Comparison of ENCODE assay signal across 30 mouse cellular contexts in genomic region chr2:60708671-60709070, GRCm38 (mm10). TPM values are rescaled to one million over a fixed set of nuclear protein-coding genes. Genes with fewer than 3 reads are reported as not detected.
DNase-seq lines count a peak whose midpoint lies in the region; ATAC-seq lines count a peak whose summit lies in the region.
"Had no signal": no experiment of that assay in that cellular context is flagged by ENCODE, and none has a peak within 500 bp of the region (broad histone marks: within the 10 kb centered on the region; RNA-seq: fewer than 3 reads in every experiment).

No protein-coding gene starts in this region.

- no peak overlapping the region for H3K9ac ChIP-seq in intestine, embryonic 14.5 days (ENCODE audit: low read length)
- H3K9ac ChIP-seq in intestine, embryonic 16.5 days (ENCODE audit: low read depth, low read length): no peak overlapping the region
- H3K9ac ChIP-seq: embryonic facial prominence, embryonic 13.5 days; embryonic facial prominence, embryonic 15.5 days; forebrain, embryonic 12.5 days had no signal

- H3K27ac ChIP-seq in intestine, embryonic 14.5 days (ENCODE audit: low read depth): no peak overlapping the region
- no peak overlapping the region for H3K27ac ChIP-seq in intestine, embryonic 16.5 days (ENCODE audit: low read length)
- H3K27ac ChIP-seq: embryonic facial prominence, embryonic 13.5 days; embryonic facial prominence, embryonic 15.5 days; forebrain, embryonic 10.5 days; forebrain, embryonic 12.5 days had no signal

- no peak overlapping the region for H3K4me3 ChIP-seq in intestine, embryonic 14.5 days (ENCODE audit: low read depth, low read length)
- no peak overlapping the region for H3K4me3 ChIP-seq in intestine, embryonic 16.5 days (ENCODE audit: low read length)
- H3K4me3 ChIP-seq: embryonic facial prominence, embryonic 13.5 days; embryonic facial prominence, embryonic 15.5 days; erythroblast, embryonic 14.5 days; forebrain, embryonic 10.5 days; forebrain, embryonic 12.5 days had no signal

- 0 out of 2 replicates have a peak, but pooled peaks cover 3% of the 10 kb centered on the region for H3K4me1 ChIP-seq in intestine, embryonic 14.5 days (replicated peaks; ENCODE audit: control insufficient read depth, insufficient read depth, low read length)
- peaks cover 3% of the 10 kb centered on the region; the same call in 1 of the 2 replicates for H3K4me1 ChIP-seq in intestine, embryonic 16.5 days (ENCODE audit: control insufficient read depth, insufficient read depth, low read length)

- intact Hi-C loops in heart, postnatal 36 days (cut with DNase I): no loop called here

- H3K36me3 ChIP-seq in intestine, embryonic 14.5 days (ENCODE audit: control insufficient read depth, insufficient read depth, low read length): no peaks in the 10 kb centered on the region
- H3K36me3 ChIP-seq in intestine, embryonic 16.5 days (ENCODE audit: control insufficient read depth, insufficient read depth, low read length): no peaks in the 10 kb centered on the region
- H3K36me3 ChIP-seq: embryonic facial prominence, embryonic 13.5 days; embryonic facial prominence, embryonic 15.5 days; forebrain, embryonic 10.5 days; forebrain, embryonic 12.5 days; G1E had no signal

- H3K27me3 ChIP-seq in intestine, embryonic 14.5 days (replicated peaks; ENCODE audit: control insufficient read depth, insufficient read depth, low read length): no peaks in the 10 kb centered on the region
- H3K27me3 ChIP-seq in intestine, embryonic 16.5 days (replicated peaks; ENCODE audit: control insufficient read depth, insufficient read depth, low read length): no peaks in the 10 kb centered on the region
- H3K27me3 ChIP-seq: CH12.LX; embryonic facial prominence, embryonic 13.5 days; embryonic facial prominence, embryonic 15.5 days; Patski had no signal

- H3K9me3 ChIP-seq in intestine, embryonic 14.5 days (ENCODE audit: control insufficient read depth, low read length): no peaks in the 10 kb centered on the region
- no peaks in the 10 kb centered on the region for H3K9me3 ChIP-seq in intestine, embryonic 16.5 days (ENCODE audit: control insufficient read depth, low read length)
- H3K9me3 ChIP-seq: embryonic facial prominence, embryonic 13.5 days; embryonic facial prominence, embryonic 15.5 days; forebrain, embryonic 10.5 days; forebrain, embryonic 12.5 days; G1E had no signal

- WGBS in intestine, embryonic 14.5 days: 22% methylated on average over 3 of the region's 3 CpGs
- WGBS in intestine, embryonic 16.5 days: 48% methylated on average over 3 of the region's 3 CpGs

- no peak overlapping the region for H3K4me2 ChIP-seq in intestine, embryonic 14.5 days (ENCODE audit: low read length)
- no peak overlapping the region for H3K4me2 ChIP-seq in intestine, embryonic 16.5 days (ENCODE audit: low read depth, low read length)
- H3K4me2 ChIP-seq: embryonic facial prominence, embryonic 13.5 days; embryonic facial prominence, embryonic 15.5 days; forebrain, embryonic 12.5 days had no signal

- peak; percentile 39 to 62 for DNase-seq in adrenal gland, adult (ENCODE audit: inconsistent age in 2 of 2, low spot score in 1 of 2)
- DNase-seq in adrenal gland, postnatal 14 days: no peak
- DNase-seq in heart, adult 11 months: peak; percentile 86
- no peak for DNase-seq in heart, postnatal 36 days
- peak; percentile 43 for DNase-seq in intestine, embryonic 14.5 days (ENCODE audit: low spot score)
- peak; percentile 77 for DNase-seq in testis, postnatal 14 days (ENCODE audit: low spot score)
- no peak for DNase-seq in testis, postnatal 10 days (ENCODE audit: low spot score)
- DNase-seq: adrenal gland, adult 2 months; adrenal gland, postnatal 10 days; B cell, adult 2 months; cerebellum, adult 11-12 months; cerebellum, adult 2 months; cerebellum, adult 9-10 months; cerebellum, postnatal 10 days; cerebellum, postnatal 25 days had no signal

- ATAC-seq in intestine, embryonic 14.5 days (replicated peaks; ENCODE audit: low FRiP score, low TSS enrichment, low read depth): no peak
- no peak for ATAC-seq in intestine, embryonic 16.5 days
- ATAC-seq: activated CD4-positive, CD25-positive, alpha-beta regulatory T cell, adult 4 months; CD4-positive, CD25-positive, alpha-beta regulatory T cell, adult 4 months; forebrain, embryonic 14.5 days; forebrain, embryonic 16.5 days; Patski had no signal

RNA-seq across cellular contexts. Expression of gene Itgb6, which starts 13.8 kb away (rescaled TPM):
- total RNA-seq in adrenal gland, postnatal 14 days (2021): not detected in 2 replicates
- 10 to 100 TPM; 15.2 to 16.7 TPM for total RNA-seq in heart, postnatal 36 days (2021)
- 9.6 and 9.7 TPM in 2 replicates for polyA plus RNA-seq in intestine, embryonic 14.5 days (2014; fragmentation: Nextera tagmentation; extraction: Ambion mirVana)
- polyA plus RNA-seq in intestine, embryonic 16.5 days (2015; fragmentation: Nextera tagmentation; extraction: Ambion mirVana): 11.4 and 12.6 TPM in 2 replicates
- total RNA-seq: adrenal gland, adult 2 months; adrenal gland, postnatal 36 days; CH12.LX had no signal
- polyA plus RNA-seq: adrenal gland, adult 2 months; cortical plate, adult 2 months; erythroblast, embryonic 14.5 days; forebrain, embryonic 16.5 days; G1E had no signal

Comparison
In these comparisons a context has a peak if more than half of its experiments do, and no peak if none do; other contexts are left out.
1. DNase-seq: peak in adrenal gland, adult (2 of 2), heart, adult 11 months (single experiment), intestine, embryonic 14.5 days (single experiment) and testis, postnatal 14 days (single experiment); none in adrenal gland, postnatal 14 days (single experiment), heart, postnatal 36 days (0 of 2) and testis, postnatal 10 days (single experiment).
2. RNA of gene Itgb6, which starts 13.8 kb away (total RNA-seq): 15.2 to 16.7 TPM in heart, postnatal 36 days; not detected in adrenal gland, postnatal 14 days; every median in the first group is over 10 times any median in the second.